Mouse (Mus musculus) CH12.LX (cell line): ENCODE measurements around the gene Macf1. TPM values are rescaled to one million over a fixed set of nuclear protein-coding genes. Genes with fewer than 3 reads are reported as not detected.

Experiments used
- DNase-seq: peaks from one replicate; pipeline ENCODE4 v3.0.0-alpha.2; 2013; ENCODE audit errors: extremely low read depth
- H3K27ac ChIP-seq: 2 replicates; pipeline ENCODE4 v1.5.1; 2012; ENCODE audit warnings: low read depth, mild to moderate bottlenecking, control low read depth, moderate library complexity; ENCODE audit not compliant: insufficient read depth
- H3K27me3 ChIP-seq: replicated peaks from 2 replicates; pipeline ENCODE3; 2012; ENCODE audit warnings: inconsistent platforms
- H3K36me3 ChIP-seq, 2 experiments: replicated peaks in 1 of 2; 2 replicates each; pipeline versions ENCODE3 to v1.6.1; 2012; ENCODE audit warnings: inconsistent platforms in 1 of 2, low read length in 1 of 2, mild to moderate bottlenecking in 1 of 2, mixed read lengths in 1 of 2, moderate library complexity in 1 of 2; ENCODE audit not compliant: control insufficient read depth in 1 of 2, insufficient read depth in 1 of 2
- H3K4me1 ChIP-seq, 2 experiments: 2 replicates each; pipeline ENCODE4 v1.6.1; 2012; ENCODE audit warnings: inconsistent platforms in 1 of 2, moderate library complexity in 1 of 2; ENCODE audit not compliant: insufficient read depth in 2 of 2, control insufficient read depth in 1 of 2
- H3K4me2 ChIP-seq: 2 replicates; pipeline ENCODE4 v1.6.1; 2012; ENCODE audit warnings: low read depth, mild to moderate bottlenecking, control low read depth; ENCODE audit not compliant: poor library complexity, insufficient read depth, severe bottlenecking
- H3K4me3 ChIP-seq, 3 experiments: fragments of 150-350 bp in 1 of 3; sonication (generic) in 1 of 3; replicated peaks in 1 of 3; 2 replicates each; pipeline versions ENCODE3 to v1.5.1; 2011 to 2012; ENCODE audit warnings: low read depth in 2 of 3, low read length in 2 of 3, mild to moderate bottlenecking in 2 of 3, moderate library complexity in 2 of 3, control low read depth in 1 of 3, improper control_type of control experiment in 1 of 3, inconsistent platforms in 1 of 3, mixed read lengths in 1 of 3; ENCODE audit not compliant: poor library complexity in 1 of 3
- H3K79me2 ChIP-seq: replicated peaks from 2 replicates; pipeline ENCODE4 v1.6.1; 2012; ENCODE audit warnings: mild to moderate bottlenecking, moderate library complexity; ENCODE audit not compliant: control insufficient read depth, poor library complexity, insufficient read depth, severe bottlenecking; ENCODE audit errors: extremely low read depth
- H3K9ac ChIP-seq: 2 replicates; pipeline ENCODE4 v1.6.1; 2012; ENCODE audit warnings: low read depth, mild to moderate bottlenecking, control low read depth, moderate library complexity; ENCODE audit not compliant: insufficient read depth
- H3K9me3 ChIP-seq: replicated peaks from 2 replicates; pipeline ENCODE3; 2012; ENCODE audit warnings: low read length, inconsistent platforms, mixed read lengths
- BHLHE40 ChIP-seq: IDR thresholded peaks from 2 replicates; pipeline ENCODE4 v1.6.1; 2011; ENCODE audit warnings: mild to moderate bottlenecking, low read depth, low read length, improper control_type of control experiment
- CHD2 ChIP-seq: IDR thresholded peaks from 2 replicates; pipeline ENCODE4 v1.6.1; 2011; ENCODE audit warnings: low read length, improper control_type of control experiment
- CTCF ChIP-seq, 2 experiments: IDR thresholded peaks in 1 of 2; conservative IDR thresholded peaks in 1 of 2; 2 replicates each; pipeline ENCODE4 v1.5.1; 2011 to 2012; ENCODE audit warnings: low read depth in 2 of 2, low read length in 2 of 2, improper control_type of control experiment in 1 of 2, inconsistent platforms in 1 of 2, mild to moderate bottlenecking in 1 of 2, moderate library complexity in 1 of 2
- E2F4 ChIP-seq: IDR thresholded peaks from 2 replicates; pipeline ENCODE4 v1.6.1; 2011; ENCODE audit warnings: low read depth, low read length, improper control_type of control experiment; ENCODE audit not compliant: insufficient replicate concordance
- ELF1 ChIP-seq: IDR thresholded peaks from 2 replicates; pipeline ENCODE4 v1.6.1; 2014; ENCODE audit warnings: low read depth, mild to moderate bottlenecking, inconsistent platforms, low read length, improper control_type of control experiment
- ETS1 ChIP-seq: conservative IDR thresholded peaks from 2 replicates; pipeline ENCODE4 v1.6.1; 2012; ENCODE audit warnings: low read depth, mild to moderate bottlenecking, inconsistent platforms, low read length, improper control_type of control experiment, moderate library complexity
- HCFC1 ChIP-seq: IDR thresholded peaks from 2 replicates; pipeline ENCODE4 v1.6.1; 2012; ENCODE audit warnings: low read depth, mild to moderate bottlenecking, inconsistent platforms, low read length, improper control_type of control experiment
- IRF4 ChIP-seq: IDR thresholded peaks from 2 replicates; pipeline ENCODE4 v1.6.1; 2014; ENCODE audit warnings: low read depth, mild to moderate bottlenecking, inconsistent platforms, low read length, improper control_type of control experiment
- JUN ChIP-seq: IDR thresholded peaks from 2 replicates; pipeline ENCODE4 v1.6.1; 2011; ENCODE audit warnings: low read depth, mild to moderate bottlenecking, low read length, improper control_type of control experiment, moderate library complexity; ENCODE audit not compliant: insufficient read depth
- KAT2A ChIP-seq: IDR thresholded peaks from 2 replicates; pipeline ENCODE4 v1.6.1; 2012; ENCODE audit warnings: low read length, improper control_type of control experiment, inconsistent platforms; ENCODE audit not compliant: insufficient replicate concordance
- MAFK ChIP-seq: IDR thresholded peaks from 2 replicates; pipeline ENCODE4 v1.6.1; 2011; ENCODE audit warnings: low read length, improper control_type of control experiment; ENCODE audit not compliant: insufficient replicate concordance
- MAZ ChIP-seq: IDR thresholded peaks from 2 replicates; pipeline ENCODE4 v1.6.1; 2012; ENCODE audit warnings: low read depth, mild to moderate bottlenecking, inconsistent platforms, low read length, improper control_type of control experiment, moderate library complexity
- MXI1 ChIP-seq: IDR thresholded peaks from 2 replicates; pipeline ENCODE4 v1.6.1; 2011; ENCODE audit warnings: mild to moderate bottlenecking, low read depth, low read length, improper control_type of control experiment
- NELFE ChIP-seq: IDR thresholded peaks from 2 replicates; pipeline ENCODE4 v1.6.1; 2011; ENCODE audit warnings: low read depth, low read length, improper control_type of control experiment
- NRF1 ChIP-seq: IDR thresholded peaks from 2 replicates; pipeline ENCODE4 v1.6.1; 2014; ENCODE audit warnings: low read depth, mild to moderate bottlenecking, inconsistent platforms, low read length, improper control_type of control experiment, moderate library complexity
- PAX5 ChIP-seq: IDR thresholded peaks from 2 replicates; pipeline ENCODE4 v1.6.1; 2012; ENCODE audit warnings: low read length, inconsistent platforms, mixed read lengths
- RAD21 ChIP-seq: IDR thresholded peaks from 2 replicates; pipeline ENCODE4 v1.6.1; 2011; ENCODE audit warnings: low read depth, mild to moderate bottlenecking, low read length, improper control_type of control experiment, moderate library complexity
- RCOR1 ChIP-seq: conservative IDR thresholded peaks from 2 replicates; pipeline ENCODE4 v1.6.1; 2012; ENCODE audit warnings: low read depth, mild to moderate bottlenecking, inconsistent platforms, low read length, improper control_type of control experiment
- SIN3A ChIP-seq: IDR thresholded peaks from 2 replicates; pipeline ENCODE4 v1.6.1; 2012; ENCODE audit warnings: low read length, improper control_type of control experiment, inconsistent platforms
- SMC3 ChIP-seq: IDR thresholded peaks from 2 replicates; pipeline ENCODE4 v1.6.1; 2011; ENCODE audit warnings: low read depth, low read length, improper control_type of control experiment
- UBTF ChIP-seq: IDR thresholded peaks from 2 replicates; pipeline ENCODE4 v1.6.1; 2012; ENCODE audit warnings: low read depth, mild to moderate bottlenecking, inconsistent platforms, low read length, improper control_type of control experiment, moderate library complexity
- USF1 ChIP-seq: IDR thresholded peaks from 2 replicates; pipeline ENCODE4 v1.6.1; 2014; ENCODE audit warnings: low read depth, mild to moderate bottlenecking, inconsistent platforms, low read length, improper control_type of control experiment
- USF2 ChIP-seq: conservative IDR thresholded peaks from 2 replicates; pipeline ENCODE4 v1.6.1; 2011; ENCODE audit warnings: low read depth, low read length, improper control_type of control experiment
- ZKSCAN1 ChIP-seq: IDR thresholded peaks from 2 replicates; pipeline ENCODE4 v1.6.1; 2012; ENCODE audit warnings: low read depth, inconsistent platforms, low read length, improper control_type of control experiment, borderline replicate concordance
- ZNF384 ChIP-seq: IDR thresholded peaks from 2 replicates; pipeline ENCODE4 v1.6.1; 2012; ENCODE audit warnings: low read depth, low read length, improper control_type of control experiment, inconsistent platforms
- dilution Hi-C: fragments of 300-500 bp; cut with MboI; formaldehyde crosslinking; loops from 2 replicates; pipeline ENCODE4 v1.14.3; 2020; ENCODE audit warnings: low sequenced_read_pairs; ENCODE audit not compliant: extremely low pct_unique_long_range_greater_than_20kb, extremely low pct_ligation_motif_present
- in situ Hi-C: fragments of 300-500 bp; cut with MboI; formaldehyde crosslinking; loops from 3 replicates; pipeline ENCODE4 v1.14.3; 2019; ENCODE audit warnings: low sequenced_read_pairs, low pct_ligation_motif_present, low pct_unique_long_range_greater_than_20kb, mixed read lengths
- polyA plus RNA-seq: library from polyadenylated mRNA; unstranded; fragments of >175 nt; gene quantifications from 2 replicates; pipeline ENCODE4 v1.2.1, GENCODE M21; 2012; ENCODE audit warnings: low read depth; ENCODE audit not compliant: insufficient read length
- total RNA-seq, 2 experiments: library from RNA; depleted of rRNA; stranded (reverse); fragments of 300-350 nt in 1 of 2; fragments of >200 nt in 1 of 2; gene quantifications; 2 replicates each; pipeline ENCODE4 v1.2.3; 2012 to 2014

Macf1 gene
- total and polyA plus RNA-seq, 3 experiments, result 63.3 to 93.3 (median 77.8) TPM

- Histone ChIP-seq H3K9me3 (no peaks in the 10 kb centered on the region), H3K4me2 (no peak overlapping the region), H3K27ac (no peak overlapping the region), H3K4me1 (no peaks in the 10 kb centered on the region), H3K4me3 (no peak overlapping the region), H3K27me3 (no peaks in the 10 kb centered on the region), H3K79me2 (no peaks in the 10 kb centered on the region), H3K9ac (no peak overlapping the region), H3K36me3 (no peaks in the 10 kb centered on the region)
- TF ChIP-seq E2F4 (no peak), ELF1 (no peak), HCFC1 (no peak), JUN (no peak), ETS1 (no peak), KAT2A (no peak), PAX5 (no peak), USF1 (no peak), BHLHE40 (no peak), MAZ (no peak)
- dilution Hi-C loops, result no loop called here
- in situ Hi-C loops, result no loop called here
- DNase-seq, result no peak
Measured at GRCm38 (mm10) chr4:123623742-123624151, 60.4 kb downstream of the Macf1 start.

GRCm38 (mm10) chr4:123621732-123622131, 62.4 kb downstream of the Macf1 start:
- Histone ChIP-seq H3K79me2 (no peaks in the 10 kb centered on the region), H3K27ac (no peak overlapping the region), H3K27me3 (no peaks in the 10 kb centered on the region), H3K9ac (no peak overlapping the region), H3K4me3 (no peak overlapping the region), H3K36me3 (no peaks in the 10 kb centered on the region), H3K4me1 (peaks cover 0 to 2% of the 10 kb centered on the region in 2 experiments; a peak in 1 of 4 replicates), H3K9me3 (peaks cover 2% of the 10 kb centered on the region), H3K4me2 (no peak overlapping the region)
- TF ChIP-seq RCOR1 (no peak), BHLHE40 (no peak), CTCF (conservative IDR thresholded peaks at IDR 0.05 in 1 of 2, IDR thresholded peaks at IDR 0.05 in 1 of 2; ENCODE audit: low read depth in 2 of 2, low read length in 2 of 2) (no peak), SIN3A (no peak), USF1 (no peak), CHD2 (no peak), KAT2A (no peak), USF2 (no peak), ZNF384 (no peak), MAFK (no peak), SMC3 (no peak), HCFC1 (no peak), RAD21 (no peak), NRF1 (no peak), IRF4 (no peak), UBTF (no peak), NELFE (no peak), MXI1 (no peak), ZKSCAN1 (no peak)
- dilution Hi-C loops (no loop called here), in situ Hi-C loops (no loop called here)
- no peak for DNase-seq
